Mouse (Mus musculus) hindbrain, embryonic 11.5 days (tissue): ENCODE data around the gene Wnt3a. TPM values are rescaled to one million over a fixed set of nuclear protein-coding genes. Genes with fewer than 3 reads are reported as not detected.
A peak's percentile ranks its signal among the peaks of the same experiment; 100 is the strongest.

Source experiments
- ATAC-seq: fragments of 200-750 bp; cut with Nextera tagmentation; 2 replicates; pipeline ENCODE4 v1.8.0; 2017; ENCODE audit warnings: mild to moderate bottlenecking, moderate TSS enrichment, moderate library complexity; ENCODE audit not compliant: low FRiP score
- DNase-seq: peaks from one replicate; pipeline ENCODE4 v3.0.0-alpha.2; 2015; ENCODE audit warnings: low spot score
- H3K27ac ChIP-seq: fragments of 300-500 bp; sonication (generic); 2 replicates; pipeline ENCODE4 v1.5.1; 2014; ENCODE audit warnings: mild to moderate bottlenecking, low read depth, low read length
- H3K27me3 ChIP-seq: fragments of 300-500 bp; sonication (generic); 2 replicates; pipeline ENCODE4 v1.6.1; 2014; ENCODE audit warnings: mild to moderate bottlenecking, low read length, moderate library complexity, mixed read lengths; ENCODE audit not compliant: control insufficient read depth, insufficient read depth
- H3K36me3 ChIP-seq: fragments of 300-500 bp; sonication (generic); 2 replicates; pipeline ENCODE4 v1.6.1; 2014; ENCODE audit warnings: mild to moderate bottlenecking, low read length, moderate library complexity, mixed read lengths; ENCODE audit not compliant: control insufficient read depth, insufficient read depth
- H3K4me1 ChIP-seq: fragments of 300-500 bp; sonication (generic); replicated peaks from 2 replicates; pipeline ENCODE4 v1.6.1; 2014; ENCODE audit warnings: low read length, mixed read lengths; ENCODE audit not compliant: control insufficient read depth, insufficient read depth
- H3K4me2 ChIP-seq: fragments of 300-500 bp; sonication (generic); replicated peaks from 2 replicates; pipeline ENCODE4 v1.6.1; 2014; ENCODE audit warnings: mild to moderate bottlenecking, low read depth, low read length
- H3K4me3 ChIP-seq: fragments of 300-500 bp; sonication (generic); 2 replicates; pipeline ENCODE4 v1.5.1; 2014; ENCODE audit warnings: low read depth, low read length
- H3K9ac ChIP-seq: fragments of 300-500 bp; sonication (generic); 2 replicates; pipeline ENCODE4 v1.6.1; 2014; ENCODE audit warnings: low read depth, low read length
- H3K9me3 ChIP-seq: fragments of 300-500 bp; sonication (generic); 2 replicates; pipeline ENCODE4 v1.6.1; 2016; ENCODE audit warnings: low read length; ENCODE audit not compliant: control insufficient read depth
- WGBS: fragments of 180-500 bp; shearing (Covaris S2); extraction: QIAGEN DNeasy Blood & Tissue Kit; methylation state at CpG from one replicate; pipeline ENCODE4 v1.1.7; 2014; 5-methylcytosine and 5-hydroxymethylcytosine counted together
- polyA plus RNA-seq: library from polyadenylated mRNA; unstranded; fragments of >200 nt; fragmentation: Nextera tagmentation; extraction: Ambion mirVana; gene quantifications from 2 replicates; pipeline ENCODE4 v1.2.1, GENCODE M21; 2014

Gene Wnt3a
- polyA plus RNA-seq, 1 experiment from 2014 or later = 4.0 TPM

GRCm38 (mm10) chr11:59282933-59283332, 7.6 kb downstream of the Wnt3a start:
- DNase-seq (no peak), ATAC-seq (no peak)
- Histone ChIP-seq H3K36me3 (no peaks in the 10 kb centered on the region), H3K9me3 (no peaks in the 10 kb centered on the region), H3K27me3 (peaks cover 26% of the 10 kb centered on the region), H3K27ac (no peak overlapping the region), H3K4me2 (no peak overlapping the region), H3K4me3 (no peak overlapping the region), H3K4me1 (no peaks in the 10 kb centered on the region; the same call in 1 of the 2 replicates), H3K9ac (no peak overlapping the region)
- 88% methylated on average over 10 of the region's 10 CpGs for WGBS

- WGBS = 69% methylated on average over 5 of the region's 5 CpGs
- H3K9me3 ChIP-seq = no peaks in the 10 kb centered on the region
- H3K4me3 ChIP-seq = no peak overlapping the region
- no peaks in the 10 kb centered on the region for H3K36me3 ChIP-seq
- H3K27ac ChIP-seq = no peak overlapping the region
- no peak overlapping the region for H3K9ac ChIP-seq
- no peaks in the 10 kb centered on the region; the same call in 1 of the 2 replicates for H3K4me1 ChIP-seq
- no peak overlapping the region for H3K4me2 ChIP-seq
- ATAC-seq (no peak), DNase-seq (no peak)
- peaks cover 18% of the 10 kb centered on the region for H3K27me3 ChIP-seq
Measured at GRCm38 (mm10) chr11:59282111-59282510, 8.4 kb downstream of the Wnt3a start.

GRCm38 (mm10) chr11:59278047-59278446, 12.5 kb downstream of the Wnt3a start:
- H3K4me2 ChIP-seq = no peak overlapping the region
- no peak for ATAC-seq
- H3K36me3 ChIP-seq = no peaks in the 10 kb centered on the region
- DNase-seq = no peak
- WGBS = 74% methylated on average over 4 of the region's 4 CpGs
- H3K27ac ChIP-seq = no peak overlapping the region
- H3K27me3 ChIP-seq = 0 out of 2 replicates have a peak, but pooled peaks cover 2% of the 10 kb centered on the region
- no peaks in the 10 kb centered on the region for H3K9me3 ChIP-seq
- no peaks in the 10 kb centered on the region for H3K4me1 ChIP-seq
- H3K4me3 ChIP-seq = no peak overlapping the region
- no peak overlapping the region for H3K9ac ChIP-seq

GRCm38 (mm10) chr11:59276877-59277276, 13.7 kb downstream of the Wnt3a start:
- WGBS = 40% methylated on average over 2 of the region's 2 CpGs
- no peak for DNase-seq
- ATAC-seq = no peak
- H3K4me3 ChIP-seq = no peak overlapping the region
- no peak overlapping the region for H3K4me2 ChIP-seq
- H3K9ac ChIP-seq = no peak overlapping the region
- no peaks in the 10 kb centered on the region for H3K9me3 ChIP-seq
- H3K36me3 ChIP-seq = no peaks in the 10 kb centered on the region
- no peaks in the 10 kb centered on the region for H3K4me1 ChIP-seq
- H3K27ac ChIP-seq = no peak overlapping the region
- 0 out of 2 replicates have a peak, but pooled peaks cover 2% of the 10 kb centered on the region for H3K27me3 ChIP-seq

GRCm38 (mm10) chr11:59274184-59274583, 16.4 kb downstream of the Wnt3a start:
- Histone ChIP-seq H3K27me3 (0 out of 2 replicates have a peak, but pooled peaks cover 2% of the 10 kb centered on the region), H3K9ac (no peak overlapping the region), H3K27ac (no peak overlapping the region), H3K4me3 (no peak overlapping the region), H3K9me3 (no peaks in the 10 kb centered on the region), H3K4me1 (no peaks in the 10 kb centered on the region), H3K4me2 (no peak overlapping the region), H3K36me3 (no peaks in the 10 kb centered on the region)
- ATAC-seq = no peak
- 84% methylated on average over 3 of the region's 3 CpGs for WGBS
- DNase-seq = no peak

- 16% methylated on average over 6 of the region's 6 CpGs for WGBS
- H3K27me3 ChIP-seq = peaks cover 18% of the 10 kb centered on the region
Measured at GRCm38 (mm10) chr11:59266727-59267126, 23.8 kb downstream of the Wnt3a start.

GRCm38 (mm10) chr11:59265154-59265813, 25.3 kb downstream of the Wnt3a start:
- 67% methylated on average over 8 of the region's 8 CpGs for WGBS
- Histone ChIP-seq H3K9ac (no peak overlapping the region), H3K4me2 (no peak overlapping the region), H3K27me3 (peaks cover 22% of the 10 kb centered on the region), H3K4me3 (no peak overlapping the region), H3K9me3 (no peaks in the 10 kb centered on the region), H3K36me3 (no peaks in the 10 kb centered on the region), H3K27ac (no peak overlapping the region), H3K4me1 (peaks cover 5% of the 10 kb centered on the region)
- no peak for DNase-seq
- no peak for ATAC-seq

More at GRCm38 (mm10) chr11:59266727-59267126, 23.8 kb downstream of the Wnt3a start:
- no peak overlapping the region for H3K9ac ChIP-seq
- no peak overlapping the region for H3K4me3 ChIP-seq
- H3K4me1 ChIP-seq = peaks cover 5% of the 10 kb centered on the region
- ATAC-seq (no peak), DNase-seq (no peak)
- H3K9me3 ChIP-seq = no peaks in the 10 kb centered on the region
- no peak overlapping the region for H3K4me2 ChIP-seq
- H3K36me3 ChIP-seq = no peaks in the 10 kb centered on the region
- no peak overlapping the region for H3K27ac ChIP-seq

- peak; percentile 59 for ATAC-seq
- peak overlapping the region; percentile 71 for H3K27ac ChIP-seq
- peak; percentile 60 for DNase-seq
- no peaks in the 10 kb centered on the region for H3K9me3 ChIP-seq
- H3K36me3 ChIP-seq = no peaks in the 10 kb centered on the region
- H3K4me1 ChIP-seq = peaks cover 5% of the 10 kb centered on the region
- H3K4me2 ChIP-seq = peak overlapping the region; percentile 76
- peaks cover 25% of the 10 kb centered on the region for H3K27me3 ChIP-seq
- WGBS = 0% methylated on average over 8 of the region's 8 CpGs
- peak overlapping the region; percentile 64 for H3K9ac ChIP-seq
- peak overlapping the region; percentile 41 for H3K4me3 ChIP-seq
Measured at GRCm38 (mm10) chr11:59264593-59264992, 26.0 kb downstream of the Wnt3a start.
